Mouse (Mus musculus) olfactory bulb, adult 2 months (tissue): ENCODE results near the gene Wdr82. TPM values are rescaled to one million over a fixed set of nuclear protein-coding genes. Genes with fewer than 3 reads are reported as not detected.
A peak's percentile ranks its signal among the peaks of the same experiment; 100 is the strongest.
"Not testable (repeated sequence)": the region's sequence is repeated elsewhere in the genome, so short reads cannot be mapped to it uniquely, and the experiment has no call there.

ENCODE experiments used
- H3K27ac ChIP-seq: fragments of 200-500 bp; 2 replicates; pipeline ENCODE4 v1.5.1; 2012; ENCODE audit warnings: low read depth, low read length; ENCODE audit not compliant: insufficient read depth
- H3K4me1 ChIP-seq: fragments of 200-500 bp; 2 replicates; pipeline ENCODE4 v1.6.1; 2012; ENCODE audit warnings: low read length; ENCODE audit not compliant: control insufficient read depth, insufficient read depth
- H3K4me3 ChIP-seq: fragments of 200-500 bp; 2 replicates; pipeline ENCODE4 v1.5.1; 2012; ENCODE audit warnings: mild to moderate bottlenecking, low read depth, low read length, moderate library complexity; ENCODE audit not compliant: insufficient read depth
- CTCF ChIP-seq: fragments of 200-500 bp; IDR thresholded peaks from 2 replicates; pipeline ENCODE4 v1.5.1; 2012; ENCODE audit warnings: low read depth, mild to moderate bottlenecking, low read length, moderate library complexity; ENCODE audit not compliant: insufficient read depth
- POLR2A ChIP-seq: fragments of 200-500 bp; IDR thresholded peaks from 2 replicates; pipeline ENCODE4 v1.6.1; 2012; ENCODE audit warnings: mild to moderate bottlenecking, low read depth, low read length, moderate library complexity; ENCODE audit not compliant: insufficient read depth
- WGBS: fragments of 180-500 bp; shearing (Covaris S2); methylation state at CpG from one replicate; pipeline ENCODE4 v1.1.7; 2018; 5-methylcytosine and 5-hydroxymethylcytosine counted together
- polyA plus RNA-seq: library from polyadenylated mRNA; stranded (reverse); fragments of >200 nt; gene quantifications from 2 replicates; pipeline ENCODE4 v1.2.4, GENCODE M21; 2012; ENCODE audit warnings: low replicate concordance; ENCODE audit not compliant: missing spikeins, insufficient read depth, insufficient read length

Wdr82 gene
- polyA plus RNA-seq, 1 experiment, result not detected

DNA sequence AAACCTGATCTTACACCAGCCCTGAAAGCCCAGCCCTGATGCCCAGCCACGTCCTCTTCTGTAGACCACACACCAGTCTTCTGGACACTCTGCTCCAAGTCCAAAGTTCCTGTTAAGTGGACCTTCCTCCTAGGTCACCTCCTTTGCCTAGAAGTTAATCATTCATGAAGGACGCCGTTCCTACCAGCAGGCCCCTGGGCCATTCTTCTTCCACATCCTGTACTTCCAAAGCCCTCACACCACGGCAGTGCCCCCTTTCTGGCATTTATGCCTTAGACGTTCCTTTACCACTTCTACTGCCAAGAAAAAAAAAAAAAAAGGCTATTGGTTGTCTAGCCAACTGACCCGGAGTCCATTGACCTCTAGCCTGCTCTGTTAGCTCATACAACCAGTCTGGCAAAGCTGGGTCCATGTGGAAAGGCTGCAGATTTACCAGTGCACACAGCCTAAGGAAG lies 12.7 kb upstream of the Wdr82 start, which contains the start of gene Glyctk:
TSS of gene Glyctk (minus strand) at position 102 of the 455 bp plus-strand sequence.
- Histone ChIP-seq H3K27ac (no peak within 1 kb of the TSS), H3K4me3 (no peak within 1 kb of the TSS), H3K4me1 (no peaks in the 10 kb centered on the region)
- WGBS, result 52% methylated on average over 6 of the region's 6 CpGs
- TF ChIP-seq POLR2A (no peak), CTCF (no peak)

DNA sequence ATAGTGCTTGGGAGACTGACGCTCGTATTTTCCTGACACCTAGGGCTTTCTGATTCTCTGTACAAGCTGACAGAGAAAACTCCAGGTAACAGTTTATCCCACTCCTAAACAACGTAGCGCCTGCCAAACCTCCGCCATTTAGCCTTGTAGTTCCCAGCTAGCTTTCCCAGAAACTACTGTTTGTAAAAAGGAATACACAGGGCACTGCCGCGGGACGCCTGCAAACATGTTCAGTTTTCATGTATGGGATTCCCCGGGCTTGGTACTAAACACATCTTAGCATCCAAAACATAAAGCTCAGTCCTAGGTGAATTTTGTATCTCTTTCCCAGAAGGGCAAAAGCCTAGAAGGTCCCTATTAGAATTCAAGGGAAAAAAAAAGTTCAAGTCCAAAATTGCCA lies 11.5 kb upstream of the Wdr82 start:
- Histone ChIP-seq H3K4me3 (no peak overlapping the region), H3K4me1 (no peaks in the 10 kb centered on the region), H3K27ac (no peak overlapping the region)
- TF ChIP-seq CTCF (no peak), POLR2A (no peak)
- WGBS, result 77% methylated on average over 9 of the region's 9 CpGs

DNA sequence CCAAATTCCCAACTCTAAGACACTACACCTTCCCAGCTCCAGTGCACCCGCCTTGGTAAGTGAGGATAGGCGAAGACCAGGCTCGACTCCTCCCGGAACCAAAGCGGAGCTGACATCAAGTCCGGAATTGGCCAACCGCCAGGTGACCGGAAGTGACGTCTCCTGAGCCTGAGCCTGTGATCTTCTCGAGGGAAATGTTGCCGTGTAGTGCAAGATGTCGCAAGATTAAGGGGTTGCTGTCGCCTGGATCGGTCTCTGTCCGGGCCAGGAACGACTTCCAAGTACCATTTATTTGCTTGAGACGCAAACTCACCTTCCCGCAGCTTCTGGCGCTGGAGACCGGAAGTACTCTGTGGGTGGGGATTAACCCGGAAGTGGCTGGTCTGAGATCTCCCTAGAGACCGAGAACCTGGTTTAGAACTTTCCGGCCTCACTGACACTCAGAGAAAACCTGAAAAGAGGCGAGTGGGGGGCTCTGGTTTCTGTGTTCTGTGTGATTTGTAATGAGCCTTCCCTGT lies 10.9 kb upstream of the Wdr82 start:
- Histone ChIP-seq H3K27ac (peak overlapping the region; percentile 99), H3K4me3 (peak overlapping the region; percentile 79), H3K4me1 (no peaks in the 10 kb centered on the region)
- TF ChIP-seq POLR2A (0 out of 2 replicates have a peak, but pooled peaks have one; percentile 30), CTCF (no peak)
- under 1% methylated on average over 24 of the region's 24 CpGs for WGBS

DNA sequence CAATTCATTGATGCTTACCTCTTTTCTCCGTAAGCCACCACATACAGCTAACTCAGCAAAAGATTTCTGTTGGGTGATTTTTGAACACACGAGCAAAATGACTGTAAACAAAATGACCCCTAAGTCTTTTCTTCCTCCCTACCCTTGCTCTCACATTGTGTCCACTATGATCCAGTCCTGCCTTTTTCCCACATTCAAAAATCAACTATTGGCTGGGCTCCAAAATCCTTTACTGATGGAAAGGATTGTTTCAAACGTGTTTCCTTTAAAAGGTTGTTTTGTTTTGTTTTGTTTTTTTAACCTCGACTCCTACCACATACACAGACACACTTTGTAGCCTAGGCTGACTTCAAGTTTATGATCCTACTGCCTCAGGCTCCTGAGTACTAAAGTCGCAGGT lies 10.3 kb upstream of the Wdr82 start:
- TF ChIP-seq CTCF, result no peak
- TF ChIP-seq POLR2A, result no peak
- H3K27ac ChIP-seq, result no peak overlapping the region
- no peaks in the 10 kb centered on the region for H3K4me1 ChIP-seq
- no peak overlapping the region for H3K4me3 ChIP-seq
- 33% methylated on average over 5 of the region's 5 CpGs for WGBS

DNA sequence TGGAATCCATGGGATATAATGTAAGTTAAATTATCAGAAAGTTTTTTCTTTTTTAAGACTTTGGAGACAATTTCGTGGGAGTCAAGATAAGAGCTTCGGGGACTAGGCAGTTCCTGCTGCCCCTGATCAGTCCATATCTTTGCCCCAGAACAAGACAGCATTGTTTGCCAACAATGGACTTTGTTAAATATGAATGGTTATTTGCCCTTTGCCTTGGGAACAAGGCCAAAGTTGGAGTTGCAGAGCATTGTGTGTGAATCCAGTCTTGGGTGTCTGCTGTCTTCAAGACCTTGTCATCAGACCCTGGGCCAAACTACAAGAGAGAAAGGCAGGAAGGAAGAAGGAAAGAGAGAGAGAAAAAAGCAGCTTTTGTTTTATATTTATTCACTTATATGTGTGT lies 4.0 kb upstream of the Wdr82 start:
- no peak overlapping the region for H3K27ac ChIP-seq
- 80% methylated on average over 2 of the region's 2 CpGs for WGBS
- TF ChIP-seq CTCF (no peak), POLR2A (no peak)
- H3K4me1 ChIP-seq, result no peaks in the 10 kb centered on the region
- H3K4me3 ChIP-seq, result no peak overlapping the region

DNA sequence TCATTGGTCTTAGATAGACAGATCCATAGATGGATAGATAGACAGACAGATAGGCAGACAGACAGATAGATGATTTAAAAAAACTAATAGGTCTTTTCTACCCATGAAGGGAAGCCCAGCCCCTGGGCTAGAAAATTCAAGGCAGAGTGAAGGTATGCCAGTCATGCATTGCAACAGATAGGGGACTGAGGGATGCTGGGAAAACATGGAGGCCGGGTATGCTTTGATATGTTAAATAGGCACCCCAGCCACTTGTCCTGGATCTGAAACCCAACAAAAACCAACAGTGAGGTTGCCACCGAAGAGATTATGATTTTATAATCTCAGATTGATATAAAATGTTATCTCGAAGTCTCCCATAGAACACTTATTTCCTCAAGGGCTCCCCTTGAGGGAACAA lies 3.5 kb upstream of the Wdr82 start:
- no peak for TF ChIP-seq POLR2A
- TF ChIP-seq CTCF, result no peak
- WGBS, result 79% methylated on average over 3 of the region's 3 CpGs
- no peak overlapping the region for H3K27ac ChIP-seq
- H3K4me3 ChIP-seq, result no peak overlapping the region
- no peaks in the 10 kb centered on the region for H3K4me1 ChIP-seq

DNA sequence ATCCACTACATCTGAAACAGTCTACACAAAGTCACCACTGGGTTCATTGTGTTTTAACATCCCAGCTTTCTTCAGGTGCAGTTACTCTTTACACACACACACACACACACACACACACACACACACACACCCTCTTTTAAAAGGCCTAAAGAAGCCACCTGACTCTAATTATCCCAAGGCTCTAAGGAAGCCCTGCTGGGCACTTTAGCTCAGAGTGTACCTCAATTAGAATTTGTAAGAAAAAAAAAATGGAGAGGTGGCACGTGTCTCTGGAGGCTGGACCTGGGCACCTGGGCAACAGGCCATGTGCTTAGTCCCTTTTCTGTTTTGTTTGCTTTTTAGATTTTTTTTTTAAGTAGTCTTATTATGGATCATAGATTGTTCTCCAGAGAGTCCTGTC lies 3.0 kb upstream of the Wdr82 start:
- TF ChIP-seq POLR2A (no peak), CTCF (no peak)
- Histone ChIP-seq H3K4me3 (no peak overlapping the region), H3K27ac (no peak overlapping the region), H3K4me1 (no peaks in the 10 kb centered on the region)
- WGBS, result 47% methylated on average over 1 of the region's 1 CpGs

DNA sequence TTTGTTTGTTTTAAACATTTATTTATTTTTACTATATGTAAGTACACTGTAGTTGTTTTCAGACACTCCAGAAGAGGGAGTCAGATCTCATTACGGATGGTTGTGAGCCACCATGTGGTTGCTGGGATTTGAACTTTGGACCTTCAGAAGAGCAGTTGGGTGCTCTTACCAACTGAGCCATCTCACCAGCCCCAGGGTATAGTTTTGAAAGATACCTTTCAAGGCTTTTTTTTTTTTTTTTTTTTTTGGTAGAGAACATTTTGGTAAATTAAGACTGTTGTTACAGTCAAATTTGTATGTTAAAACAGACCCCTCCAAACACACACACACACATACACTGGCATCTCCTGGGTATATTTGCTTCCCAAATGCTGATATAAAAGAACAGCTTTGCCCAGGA lies 1.7 kb upstream of the Wdr82 start:
- not testable (repeated sequence) for H3K4me3 ChIP-seq, H3K4me1 ChIP-seq, H3K27ac ChIP-seq
- 70% methylated on average over 1 of the region's 1 CpGs for WGBS

DNA sequence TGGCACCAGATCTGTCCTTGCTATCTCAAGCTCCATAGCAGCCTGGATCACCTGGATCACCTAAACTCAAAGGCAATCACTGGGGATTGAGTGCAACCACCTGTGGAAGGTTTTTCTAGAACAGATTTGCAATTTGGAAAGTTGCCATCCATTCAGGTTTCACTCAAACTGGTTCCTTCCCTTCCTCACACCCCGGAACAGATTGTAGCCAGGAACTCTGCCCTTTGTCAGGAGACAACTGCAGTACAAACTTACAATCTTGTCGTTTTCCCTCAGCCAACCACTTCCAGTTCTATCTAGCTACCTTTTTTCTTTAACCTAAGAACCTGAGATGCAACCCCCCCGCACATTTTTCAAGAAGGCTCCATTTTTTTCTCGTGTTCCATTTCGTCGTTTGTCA lies 811 bp upstream of the Wdr82 start:
- 45% methylated on average over 6 of the region's 6 CpGs for WGBS
- no peak overlapping the region for H3K27ac ChIP-seq
- peaks cover 5% of the 10 kb centered on the region for H3K4me1 ChIP-seq

More for the DNA sequence above, 811 bp upstream of the Wdr82 start:
- H3K4me3 ChIP-seq, result no peak overlapping the region
- TF ChIP-seq POLR2A, result no peak
